Mouse (Mus musculus): ENCODE results near the gene Asap3. TPM values are rescaled to one million over a fixed set of nuclear protein-coding genes. Genes with fewer than 3 reads are reported as not detected.

Gene Asap3
- total and polyA plus RNA-seq, 2 experiments from 2014 or later = 2.5 to 3.8 TPM

DNA sequence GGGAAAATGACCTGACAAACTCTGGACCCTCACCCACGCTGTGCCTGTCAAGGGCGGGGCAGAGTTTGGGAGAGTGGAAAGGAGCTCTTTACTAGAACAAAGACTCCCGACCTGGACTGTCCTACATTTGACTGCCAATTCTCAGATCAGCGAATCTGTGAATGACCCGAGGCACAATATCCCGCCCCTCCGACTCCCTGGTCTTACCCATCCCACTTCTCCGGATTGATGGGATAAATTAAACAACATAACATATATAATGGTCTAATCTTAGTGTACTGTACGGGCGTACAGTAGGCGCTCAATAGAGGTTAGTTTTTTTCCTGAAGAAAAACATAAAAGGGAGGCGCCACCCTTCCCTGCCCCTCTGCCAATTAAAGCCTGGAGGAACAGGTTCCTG, 34.7 kb upstream of the Asap3 start:
- no peak for DNase-seq
- Histone ChIP-seq H3K4me3 (ENCODE audit: low read depth, low read length) (peak overlapping the region; percentile 54), H3K36me3 (ENCODE audit: insufficient read depth) (no peaks in the 10 kb centered on the region), H3K27me3 (ENCODE audit: insufficient read depth, low read length) (no peaks in the 10 kb centered on the region), H3K9ac (peak overlapping the region; percentile 51), H3K4me2 (ENCODE audit: low read depth) (peak overlapping the region; percentile 100), H3K27ac (ENCODE audit: low read depth, low read length) (no peak overlapping the region), H3K4me1 (ENCODE audit: insufficient read depth) (no peaks in the 10 kb centered on the region), H3K9me3 (ENCODE audit: low read length) (no peaks in the 10 kb centered on the region)
- no peak for TF ChIP-seq CTCF (IDR thresholded peaks at IDR 0.05; ENCODE audit: low read depth)
- ATAC-seq = no peak
- WGBS = 13% methylated on average over 12 of the region's 12 CpGs

- H3K27me3 ChIP-seq (ENCODE audit: insufficient read depth, low read length) = no peaks in the 10 kb centered on the region
- H3K4me1 ChIP-seq (ENCODE audit: insufficient read depth) = no peaks in the 10 kb centered on the region
- no peaks in the 10 kb centered on the region for H3K9me3 ChIP-seq (ENCODE audit: low read length)
- no peaks in the 10 kb centered on the region for H3K36me3 ChIP-seq (ENCODE audit: insufficient read depth)
- H3K4me3 ChIP-seq (ENCODE audit: low read depth, low read length) = peak within 1 kb of the TSS; percentile 54
- H3K4me2 ChIP-seq (ENCODE audit: low read depth) = peak within 1 kb of the TSS; percentile 100
- DNase-seq = peak; percentile 85
- H3K27ac ChIP-seq (ENCODE audit: low read depth, low read length) = no peak within 1 kb of the TSS
- under 1% methylated on average over 35 of the region's 35 CpGs for WGBS
- no peak for TF ChIP-seq CTCF (IDR thresholded peaks at IDR 0.05; ENCODE audit: low read depth)
- peak within 1 kb of the TSS; percentile 51 for H3K9ac ChIP-seq
- peak; percentile 88 for ATAC-seq
These were observed 34.1 kb upstream of the Asap3 start, which contains the start of gene E2f2 for GRCm38 (mm10) chr4:136172011-136172541. TSS of gene E2f2 (plus strand) at chr4:136172394.

GRCm38 (mm10) chr4:136172542-136173209, 33.5 kb upstream of the Asap3 start:
- Histone ChIP-seq H3K36me3 (ENCODE audit: insufficient read depth) (no peaks in the 10 kb centered on the region), H3K4me2 (ENCODE audit: low read depth) (peak overlapping the region; percentile 100), H3K9me3 (ENCODE audit: low read length) (no peaks in the 10 kb centered on the region), H3K27ac (ENCODE audit: low read depth, low read length) (no peak overlapping the region), H3K4me3 (ENCODE audit: low read depth, low read length) (peak overlapping the region; percentile 54), H3K27me3 (ENCODE audit: insufficient read depth, low read length) (no peaks in the 10 kb centered on the region), H3K9ac (0 out of 2 replicates have a peak overlapping the region, but pooled peaks have one; percentile 22), H3K4me1 (ENCODE audit: insufficient read depth) (no peaks in the 10 kb centered on the region)
- under 1% methylated on average over 66 of the region's 67 CpGs for WGBS
- no peak for TF ChIP-seq CTCF (IDR thresholded peaks at IDR 0.05; ENCODE audit: low read depth)
- ATAC-seq (no peak; the same call in 1 of the 2 replicates), DNase-seq (peak; percentile 41)

- 0 out of 2 replicates have a peak overlapping the region, but pooled peaks have one; percentile 22 for H3K9ac ChIP-seq
- ATAC-seq = no peak
- WGBS = 2% methylated on average over 14 of the region's 14 CpGs
These were observed 32.9 kb upstream of the Asap3 start for GRCm38 (mm10) chr4:136173210-136173715.

GRCm38 (mm10) chr4:136174216-136175193, 31.7 kb upstream of the Asap3 start:
- Histone ChIP-seq H3K36me3 (ENCODE audit: insufficient read depth) (no peaks in the 10 kb centered on the region), H3K9me3 (ENCODE audit: low read length) (no peaks in the 10 kb centered on the region), H3K27ac (ENCODE audit: low read depth, low read length) (no peak overlapping the region), H3K27me3 (ENCODE audit: insufficient read depth, low read length) (no peaks in the 10 kb centered on the region), H3K9ac (no peak overlapping the region), H3K4me3 (ENCODE audit: low read depth, low read length) (no peak overlapping the region), H3K4me2 (ENCODE audit: low read depth) (no peak overlapping the region), H3K4me1 (ENCODE audit: insufficient read depth) (no peaks in the 10 kb centered on the region)
- WGBS = 72% methylated on average over 13 of the region's 13 CpGs
- ATAC-seq (no peak), DNase-seq (no peak)
- no peak for TF ChIP-seq CTCF (IDR thresholded peaks at IDR 0.05; ENCODE audit: low read depth)

More at GRCm38 (mm10) chr4:136173210-136173715, 32.9 kb upstream of the Asap3 start:
- H3K27me3 ChIP-seq (ENCODE audit: insufficient read depth, low read length) = no peaks in the 10 kb centered on the region
- peak overlapping the region; percentile 100 for H3K4me2 ChIP-seq (ENCODE audit: low read depth)
- TF ChIP-seq CTCF (IDR thresholded peaks at IDR 0.05; ENCODE audit: low read depth) = no peak
- H3K4me3 ChIP-seq (ENCODE audit: low read depth, low read length) = peak overlapping the region; percentile 54
- no peak for DNase-seq
- H3K9me3 ChIP-seq (ENCODE audit: low read length) = no peaks in the 10 kb centered on the region
- H3K36me3 ChIP-seq (ENCODE audit: insufficient read depth) = no peaks in the 10 kb centered on the region
- no peak overlapping the region for H3K27ac ChIP-seq (ENCODE audit: low read depth, low read length)
- H3K4me1 ChIP-seq (ENCODE audit: insufficient read depth) = no peaks in the 10 kb centered on the region

GRCm38 (mm10) chr4:136176022-136176552, 30.1 kb upstream of the Asap3 start:
- H3K9me3 ChIP-seq (ENCODE audit: low read length) = no peaks in the 10 kb centered on the region
- H3K4me2 ChIP-seq (ENCODE audit: low read depth) = no peak overlapping the region
- H3K4me1 ChIP-seq (ENCODE audit: insufficient read depth) = no peaks in the 10 kb centered on the region
- H3K36me3 ChIP-seq (ENCODE audit: insufficient read depth) = no peaks in the 10 kb centered on the region
- no peak overlapping the region for H3K27ac ChIP-seq (ENCODE audit: low read depth, low read length)
- TF ChIP-seq CTCF (IDR thresholded peaks at IDR 0.05; ENCODE audit: low read depth) = no peak
- no peaks in the 10 kb centered on the region for H3K27me3 ChIP-seq (ENCODE audit: insufficient read depth, low read length)
- ATAC-seq = no peak
- DNase-seq = no peak
- H3K4me3 ChIP-seq (ENCODE audit: low read depth, low read length) = no peak overlapping the region
- WGBS = 69% methylated on average over 10 of the region's 10 CpGs
- no peak overlapping the region for H3K9ac ChIP-seq

Measured in forebrain, postnatal 0 days (tissue).